Mouse (Mus musculus) layer of hippocampus, adult 18-20 months (tissue): Measurements from ENCODE around the gene Rbks. TPM values are rescaled to one million over a fixed set of nuclear protein-coding genes. Genes with fewer than 3 reads are reported as not detected.
"Not testable (repeated sequence)": the region's sequence is repeated elsewhere in the genome, so short reads cannot be mapped to it uniquely, and the experiment has no call there.

Experiments used
- DNase-seq, 2 experiments: peaks; one replicate each; pipeline ENCODE4 v3.0.0; 2022; ENCODE audit warnings: low spot score in 2 of 2
- total RNA-seq, 2 experiments: library from RNA; stranded (reverse); gene quantifications; 2 replicates each; pipeline ENCODE4 v1.2.3; 2021

The Rbks gene
- total RNA-seq, 2 experiments from 2014 or later: 2.5 to 4.4 TPM

- no peak for DNase-seq
Measured at GRCm38 (mm10) chr5:31680183-31680582, 17.2 kb downstream of the Rbks start.

DNA sequence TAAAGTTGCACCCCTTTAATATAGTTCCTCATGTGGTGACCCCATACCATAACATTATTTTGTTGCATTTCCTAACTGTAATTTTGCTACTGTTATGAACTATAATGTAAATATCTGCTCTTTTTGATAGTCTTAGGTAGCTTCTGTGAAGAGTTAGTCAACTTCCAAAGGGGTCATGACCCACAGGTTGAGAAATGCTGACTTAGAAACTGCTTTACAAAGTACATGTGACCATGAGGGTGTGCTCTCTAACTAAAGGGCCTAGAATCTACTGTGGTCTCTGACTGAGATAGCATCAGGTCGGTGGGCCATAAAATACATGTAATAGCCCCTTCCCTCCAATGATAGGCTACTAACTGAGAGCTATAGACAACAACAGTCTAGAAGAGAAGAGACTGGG lies 19.4 kb downstream of the Rbks start:
- no peak for DNase-seq

DNA sequence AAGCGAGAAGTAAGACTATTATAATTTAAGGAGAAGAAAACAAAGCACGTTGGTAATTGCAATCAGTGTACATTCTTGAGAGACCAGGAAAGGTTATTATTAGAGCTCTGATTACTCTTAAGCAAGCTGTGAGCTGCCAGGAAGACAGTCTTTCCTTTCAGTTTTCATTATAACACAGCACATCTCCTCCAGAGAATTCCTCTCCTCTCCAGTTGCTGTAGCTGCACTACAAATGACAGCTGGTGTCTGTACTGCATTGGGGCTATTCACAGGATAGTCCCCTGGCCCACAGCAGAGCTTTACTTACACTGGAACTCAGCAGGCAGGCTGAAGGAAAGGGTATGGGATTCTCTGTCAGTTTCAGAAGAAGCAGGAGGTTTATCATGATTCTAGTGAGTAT lies 24.0 kb downstream of the Rbks start:
- DNase-seq: no peak

DNA sequence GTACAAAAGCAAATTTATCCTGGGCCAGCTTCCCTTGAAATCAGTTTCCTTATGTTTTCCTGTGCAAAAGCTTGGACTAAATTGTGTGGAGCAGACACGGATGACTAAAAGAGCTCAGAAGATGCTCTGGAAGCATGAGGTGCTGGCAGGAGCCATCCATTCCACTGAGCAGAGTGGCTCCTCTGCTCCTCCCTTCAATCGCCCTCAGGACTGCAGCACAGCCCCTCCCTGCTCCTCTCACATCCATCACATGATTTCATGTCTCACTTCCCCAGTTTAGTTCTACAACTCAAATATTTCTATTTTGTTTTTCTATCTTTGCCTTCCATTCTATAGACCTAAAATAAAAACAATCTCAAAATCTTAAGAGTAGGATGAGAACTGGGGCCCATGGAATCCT lies 26.3 kb downstream of the Rbks start:
- DNase-seq: no peak

DNA sequence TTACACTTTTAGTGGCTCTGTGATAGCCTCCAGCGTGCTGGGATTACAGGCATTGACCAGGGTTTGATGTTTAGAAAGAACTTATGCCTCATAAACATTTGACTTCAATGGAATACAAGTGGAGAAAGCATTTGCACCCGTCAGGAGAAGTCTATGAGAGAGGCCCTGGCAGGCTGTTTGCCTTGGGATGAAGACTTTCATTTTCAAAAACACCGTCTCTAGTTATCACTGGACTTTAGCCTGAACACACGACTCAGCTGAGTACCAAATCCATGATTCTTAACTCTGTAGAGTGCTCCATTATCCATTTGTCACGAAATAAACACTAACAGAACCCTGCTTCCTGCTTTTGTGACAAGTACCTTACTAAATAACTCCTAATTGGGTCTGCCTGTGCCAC lies 27.4 kb downstream of the Rbks start:
- DNase-seq: no peak

- no peak for DNase-seq
Measured at GRCm38 (mm10) chr5:31668325-31668968, 29.0 kb downstream of the Rbks start.

DNA sequence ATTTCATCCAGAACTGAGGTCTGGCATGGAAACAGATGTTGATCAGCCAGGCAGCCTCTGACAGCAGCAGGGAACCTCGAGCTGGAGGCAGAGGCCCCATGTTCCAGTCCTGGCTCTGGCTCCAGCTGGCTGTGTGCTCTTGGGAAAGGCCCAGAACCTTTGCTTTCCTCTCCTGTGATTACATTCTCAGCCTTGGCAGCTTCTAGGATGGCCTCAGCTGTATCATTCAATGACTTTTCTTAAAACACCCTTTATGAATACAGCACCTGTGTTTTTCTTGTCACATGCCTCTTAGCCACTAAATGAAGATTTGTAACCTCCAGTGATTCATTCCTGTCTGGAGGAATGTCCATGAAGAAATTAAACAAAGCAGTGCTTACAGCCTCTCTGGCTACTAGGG lies 31.3 kb downstream of the Rbks start:
- DNase-seq: no peak

DNA sequence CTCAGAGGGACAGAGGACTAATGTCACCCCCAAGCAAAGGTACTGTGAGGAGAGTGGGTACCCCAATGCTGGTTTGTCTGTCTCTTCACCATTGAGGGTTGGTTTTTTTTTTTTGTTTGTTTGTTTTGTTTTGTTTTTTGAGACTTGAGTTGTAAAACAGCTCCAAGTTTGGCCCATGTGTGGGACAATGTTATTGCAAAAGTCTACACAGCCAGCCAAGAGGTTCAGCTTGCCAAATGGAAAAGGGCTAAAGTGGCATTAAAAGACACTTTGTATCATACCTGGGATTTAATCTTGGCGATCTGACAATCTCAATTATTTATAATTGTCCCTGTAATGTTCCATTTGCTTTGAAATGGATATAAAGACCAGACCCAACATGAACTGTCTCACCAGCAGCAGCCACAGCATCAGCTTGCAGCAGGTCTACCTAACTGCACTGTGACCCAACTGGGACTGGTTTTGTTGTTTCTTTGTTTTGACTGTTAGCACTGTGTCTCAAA lies 41.7 kb downstream of the Rbks start:
- no peak for DNase-seq

DNA sequence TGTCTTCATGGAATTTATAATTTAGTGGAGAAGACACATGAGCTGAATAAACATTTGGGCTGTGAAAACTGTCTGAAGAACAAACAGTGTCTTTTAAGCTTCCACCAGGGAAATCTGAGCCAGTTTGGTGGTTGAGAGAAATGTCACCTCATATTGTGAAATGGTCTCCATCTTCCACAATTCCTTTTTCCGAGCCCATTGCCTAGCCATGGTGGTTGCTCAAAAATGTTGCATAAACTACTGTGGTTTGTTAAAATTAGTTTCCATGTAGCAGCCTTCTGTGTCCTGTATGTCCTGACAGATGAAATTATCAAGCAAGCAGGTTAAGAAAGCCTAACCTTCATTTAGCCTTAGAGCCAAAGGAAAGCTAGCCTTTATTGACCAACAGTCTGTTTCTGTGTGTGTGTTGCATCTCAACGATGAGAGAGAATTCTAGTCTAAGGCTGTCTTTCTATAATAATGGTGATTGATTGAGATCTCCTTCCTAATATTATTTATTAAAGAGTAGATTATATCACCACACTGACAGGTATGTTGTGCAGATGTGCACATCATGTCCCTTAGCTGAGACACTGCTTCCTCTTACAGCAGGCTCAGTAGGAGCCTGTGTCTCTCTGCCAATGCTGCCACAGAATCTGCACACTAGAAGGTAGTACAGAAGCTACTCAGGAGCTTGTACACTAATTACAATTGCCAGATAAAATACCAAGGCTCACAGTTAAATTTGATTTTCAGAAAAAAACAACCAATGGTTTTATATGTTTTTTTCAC lies 46.7 kb downstream of the Rbks start:
- DNase-seq: no peak

DNA sequence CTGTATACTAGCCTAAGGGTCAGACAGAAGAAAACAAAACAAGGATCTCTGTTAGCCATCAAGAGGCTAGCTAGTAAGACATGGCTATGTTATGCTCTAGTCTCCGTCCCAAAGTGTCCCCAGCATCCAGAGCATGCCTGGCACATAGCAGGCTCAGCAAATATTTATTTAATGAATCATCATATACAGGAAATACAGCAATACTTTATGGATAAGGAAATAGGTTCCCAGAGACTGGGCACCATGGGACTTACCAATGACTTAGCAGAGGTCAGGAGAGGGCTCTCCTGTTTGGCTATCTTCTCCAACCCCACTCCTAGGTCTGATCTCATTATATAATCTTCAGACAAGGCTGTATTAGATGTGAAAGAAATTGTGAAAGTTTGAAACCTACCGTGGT lies 50.1 kb downstream of the Rbks start:
- DNase-seq: no peak

GRCm38 (mm10) chr5:31646574-31646973 lies 50.9 kb downstream of the Rbks start:
- DNase-seq: no peak

GRCm38 (mm10) chr5:31645798-31646197 lies 51.6 kb downstream of the Rbks start:
- no peak for DNase-seq

- peak in 1 of 2 experiments; percentile 24 for DNase-seq
Measured at GRCm38 (mm10) chr5:31644847-31645246, 52.6 kb downstream of the Rbks start.

DNA sequence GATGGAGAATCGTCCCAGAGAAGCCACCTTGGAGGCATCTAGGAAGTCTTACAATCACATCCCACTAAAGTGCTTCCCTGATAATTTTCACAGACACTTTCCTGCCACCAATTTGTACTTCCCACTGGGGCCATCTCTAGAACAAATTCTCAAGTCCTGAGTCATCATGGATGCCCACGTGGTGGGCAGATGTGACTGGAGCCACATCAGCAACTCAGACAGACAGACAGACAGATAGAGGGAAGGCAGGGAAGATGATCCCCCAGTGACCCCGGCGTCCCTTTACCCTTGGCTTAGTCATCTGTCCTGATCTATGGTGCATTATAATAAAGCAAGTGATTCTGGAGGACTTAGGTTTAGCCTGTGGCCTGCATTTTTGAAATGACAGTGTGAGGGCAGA lies 53.2 kb downstream of the Rbks start:
- no peak for DNase-seq

DNA sequence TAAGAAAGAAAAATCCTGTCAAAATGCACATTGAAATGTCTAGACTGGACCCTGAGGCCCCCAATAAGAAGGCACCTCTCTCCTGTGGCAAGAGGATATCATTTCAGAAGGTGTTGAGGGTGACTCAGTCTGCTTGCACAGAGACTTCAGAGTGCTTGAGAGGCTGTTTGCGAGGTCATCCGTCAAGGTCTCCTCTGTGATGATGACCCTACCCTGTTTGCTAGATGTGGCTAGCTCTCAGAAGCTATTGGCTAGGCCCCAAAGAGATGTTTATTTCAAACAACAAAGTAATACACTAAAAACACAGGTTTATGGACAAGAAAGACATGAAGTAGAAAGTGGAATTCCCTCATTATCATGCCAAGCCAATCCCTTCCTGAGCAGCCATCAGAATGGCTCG lies 55.1 kb downstream of the Rbks start:
- DNase-seq: no peak

- DNase-seq: no peak
Measured at GRCm38 (mm10) chr5:31640542-31640941, 56.9 kb downstream of the Rbks start.

GRCm38 (mm10) chr5:31636636-31637253 lies 60.7 kb downstream of the Rbks start:
- DNase-seq: no peak

DNA sequence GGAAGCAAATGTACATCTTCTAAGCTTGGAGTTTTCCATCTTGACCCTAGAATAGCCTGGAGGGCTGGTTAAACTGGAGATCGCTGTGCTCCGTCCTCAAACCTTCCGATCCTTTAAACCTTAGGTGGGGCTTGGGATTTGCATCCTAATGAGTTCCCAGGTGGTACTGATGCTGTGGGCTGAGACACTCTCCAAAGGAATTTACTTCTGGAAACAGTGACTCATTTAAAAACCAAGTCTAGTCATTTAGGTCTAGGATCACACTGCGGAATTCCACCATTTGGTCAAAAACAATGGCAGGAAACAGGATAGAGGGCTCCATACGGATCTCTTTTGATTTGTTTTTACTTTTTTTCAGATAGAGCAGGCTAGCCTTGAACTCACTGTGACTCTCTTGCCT lies 62.7 kb downstream of the Rbks start:
- DNase-seq: no peak

DNA sequence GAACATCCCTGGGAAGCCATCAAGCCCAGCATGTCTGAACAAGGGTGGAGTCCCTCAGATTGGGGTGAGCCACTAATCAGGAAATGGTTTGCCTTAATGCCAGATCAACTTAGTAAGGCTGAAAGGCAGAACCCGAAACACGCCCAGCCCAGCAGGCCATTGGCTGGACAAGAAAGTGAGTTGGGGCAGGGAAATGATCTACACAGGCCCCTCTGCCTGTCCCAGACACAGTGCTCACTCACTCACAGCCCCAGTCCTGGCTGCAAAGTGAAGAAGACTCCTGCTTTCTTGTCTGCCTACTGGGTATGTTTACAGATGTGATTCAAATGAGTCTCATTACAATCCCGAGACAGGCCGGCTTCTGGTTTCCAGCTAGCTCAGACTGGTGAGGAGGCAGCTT lies 63.3 kb downstream of the Rbks start:
- no peak for DNase-seq

GRCm38 (mm10) chr5:31631169-31631568 lies 66.3 kb downstream of the Rbks start:
- not testable (repeated sequence) for DNase-seq

GRCm38 (mm10) chr5:31630064-31630463 lies 67.4 kb downstream of the Rbks start:
- no peak for DNase-seq

- DNase-seq: no peak
Measured at GRCm38 (mm10) chr5:31628555-31628954, 68.9 kb downstream of the Rbks start.
